Mouse (Mus musculus) MEL (cell line): ENCODE data around the gene Nup62. TPM values are rescaled to one million over a fixed set of nuclear protein-coding genes. Genes with fewer than 3 reads are reported as not detected.

Source experiments
- DNase-seq: peaks from one replicate; pipeline ENCODE4 v3.0.0; 2011; ENCODE audit warnings: low read depth, low spot score
- H3K27ac ChIP-seq: 2 replicates; pipeline ENCODE4 v1.5.1; 2012; ENCODE audit warnings: low read depth, mild to moderate bottlenecking, control low read depth, low read length, moderate library complexity; ENCODE audit not compliant: control insufficient read depth
- H3K27me3 ChIP-seq, 2 experiments: fragments of 150-350 bp in 1 of 2; sonication (generic) in 1 of 2; 2 replicates each; pipeline ENCODE4 v1.6.1; 2012; ENCODE audit warnings: low read length in 2 of 2, mild to moderate bottlenecking in 2 of 2, improper control_type of control experiment in 1 of 2, moderate library complexity in 1 of 2; ENCODE audit not compliant: insufficient read depth in 2 of 2, control insufficient read depth in 1 of 2
- H3K36me3 ChIP-seq, 2 experiments: 2 replicates each; pipeline ENCODE4 v1.6.1; 2012 to 2014; ENCODE audit warnings: low read length in 2 of 2, improper control_type of control experiment in 1 of 2, inconsistent platforms in 1 of 2, mild to moderate bottlenecking in 1 of 2; ENCODE audit not compliant: insufficient read depth in 2 of 2, control insufficient read depth in 1 of 2
- H3K4me1 ChIP-seq, 2 experiments: fragments of 150-350 bp in 1 of 2; sonication (generic) in 1 of 2; 2 replicates each; pipeline ENCODE4 v1.6.1; 2012; ENCODE audit warnings: low read length in 2 of 2, improper control_type of control experiment in 1 of 2, mild to moderate bottlenecking in 1 of 2; ENCODE audit not compliant: insufficient read depth in 2 of 2, control insufficient read depth in 1 of 2
- H3K4me3 ChIP-seq, 2 experiments: fragments of 150-350 bp in 1 of 2; sonication (generic) in 1 of 2; 2 replicates each; pipeline ENCODE4 v1.5.1; 2012; ENCODE audit warnings: low read depth in 2 of 2, low read length in 2 of 2, mild to moderate bottlenecking in 2 of 2, moderate library complexity in 2 of 2, control low read depth in 1 of 2, improper control_type of control experiment in 1 of 2; ENCODE audit not compliant: control insufficient read depth in 1 of 2, insufficient read depth in 1 of 2
- H3K79me2 ChIP-seq: 2 replicates; pipeline ENCODE4 v1.6.1; 2012; ENCODE audit warnings: mild to moderate bottlenecking, low read length, moderate library complexity; ENCODE audit not compliant: control insufficient read depth, poor library complexity, insufficient read depth
- H3K9ac ChIP-seq: 2 replicates; pipeline ENCODE4 v1.6.1; 2012; ENCODE audit warnings: low read depth, mild to moderate bottlenecking, control low read depth, low read length, moderate library complexity; ENCODE audit not compliant: control insufficient read depth, poor library complexity, severe bottlenecking
- H3K9me3 ChIP-seq: fragments of 150-350 bp; sonication (generic); replicated peaks from 2 replicates; pipeline ENCODE4 v1.6.1; 2012; ENCODE audit warnings: mild to moderate bottlenecking, low read length, improper control_type of control experiment, moderate library complexity; ENCODE audit not compliant: insufficient read depth
- CHD2 ChIP-seq: IDR thresholded peaks from 2 replicates; pipeline ENCODE4 v1.6.1; 2011; ENCODE audit warnings: low read length, improper control_type of control experiment
- CTCF ChIP-seq, 3 experiments: IDR thresholded peaks in 2 of 3; conservative IDR thresholded peaks in 1 of 3; 2 replicates each; pipeline ENCODE4 v1.5.1; 2011 to 2012; ENCODE audit warnings: low read length in 3 of 3, low read depth in 2 of 3, mild to moderate bottlenecking in 2 of 3, improper control_type of control experiment in 1 of 3, inconsistent platforms in 1 of 3, mixed read lengths in 1 of 3, moderate library complexity in 1 of 3; ENCODE audit not compliant: control insufficient read depth in 1 of 3, insufficient read depth in 1 of 3, poor library complexity in 1 of 3, severe bottlenecking in 1 of 3
- E2F4 ChIP-seq: IDR thresholded peaks from 2 replicates; pipeline ENCODE4 v1.6.1; 2011; ENCODE audit warnings: low read depth, low read length, improper control_type of control experiment, borderline replicate concordance
- ELF1 ChIP-seq: IDR thresholded peaks from 2 replicates; pipeline ENCODE4 v1.6.1; 2014; ENCODE audit warnings: low read depth, mild to moderate bottlenecking, inconsistent platforms, low read length, improper control_type of control experiment, moderate library complexity
- ETS1 ChIP-seq: IDR thresholded peaks from 2 replicates; pipeline ENCODE4 v1.6.1; 2012; ENCODE audit warnings: low read depth, mild to moderate bottlenecking, inconsistent platforms, low read length, improper control_type of control experiment, moderate library complexity
- GABPA ChIP-seq: IDR thresholded peaks from 2 replicates; pipeline ENCODE4 v1.6.1; 2012; ENCODE audit warnings: low read depth, mild to moderate bottlenecking, inconsistent platforms, low read length, improper control_type of control experiment, moderate library complexity
- GATA1 ChIP-seq: IDR thresholded peaks from 2 replicates; pipeline ENCODE4 v1.6.1; 2011; ENCODE audit warnings: low read depth, low read length, improper control_type of control experiment
- JUND ChIP-seq: IDR thresholded peaks from 2 replicates; pipeline ENCODE4 v1.6.1; 2011; ENCODE audit warnings: low read depth, mild to moderate bottlenecking, improper control_type of control experiment, low read length
- KAT2A ChIP-seq: conservative IDR thresholded peaks from 2 replicates; pipeline ENCODE4 v1.6.1; 2012; ENCODE audit warnings: low read depth, low read length, improper control_type of control experiment, inconsistent platforms
- MAZ ChIP-seq: IDR thresholded peaks from 2 replicates; pipeline ENCODE4 v1.6.1; 2012; ENCODE audit warnings: low read depth, mild to moderate bottlenecking, inconsistent platforms, low read length, improper control_type of control experiment
- MEF2A ChIP-seq: IDR thresholded peaks from 2 replicates; pipeline ENCODE4 v1.6.1; 2014; ENCODE audit warnings: low read depth, mild to moderate bottlenecking, inconsistent platforms, low read length, improper control_type of control experiment; ENCODE audit not compliant: poor library complexity, insufficient replicate concordance, severe bottlenecking; ENCODE audit errors: extremely low read depth
- MXI1 ChIP-seq: IDR thresholded peaks from 2 replicates; pipeline ENCODE4 v1.6.1; 2011; ENCODE audit warnings: mild to moderate bottlenecking, low read depth, low read length, improper control_type of control experiment
- MYC ChIP-seq: IDR thresholded peaks from 2 replicates; pipeline ENCODE4 v1.6.1; 2011; ENCODE audit warnings: low read depth, mild to moderate bottlenecking, low read length, improper control_type of control experiment, moderate library complexity
- NELFE ChIP-seq: IDR thresholded peaks from 2 replicates; pipeline ENCODE4 v1.6.1; 2011; ENCODE audit warnings: low read depth, low read length, improper control_type of control experiment
- NRF1 ChIP-seq: IDR thresholded peaks from 2 replicates; pipeline ENCODE4 v1.6.1; 2014; ENCODE audit warnings: low read depth, mild to moderate bottlenecking, inconsistent platforms, low read length, improper control_type of control experiment, moderate library complexity; ENCODE audit not compliant: poor library complexity, insufficient read depth, severe bottlenecking
- POLR2A ChIP-seq, 2 experiments: IDR thresholded peaks; 2 replicates each; pipeline ENCODE4 v1.6.1; 2011 to 2012; ENCODE audit warnings: low read length in 2 of 2, mild to moderate bottlenecking in 2 of 2, control low read depth in 1 of 2, improper control_type of control experiment in 1 of 2, low read depth in 1 of 2, moderate library complexity in 1 of 2; ENCODE audit not compliant: control insufficient read depth in 1 of 2, insufficient read depth in 1 of 2, poor library complexity in 1 of 2
- POLR2AphosphoS2 ChIP-seq: IDR thresholded peaks from 2 replicates; pipeline ENCODE4 v1.6.1; 2011; ENCODE audit warnings: low read length, improper control_type of control experiment
- POLR2AphosphoS5 ChIP-seq: IDR thresholded peaks from 2 replicates; pipeline ENCODE4 v1.6.1; 2012; ENCODE audit warnings: low read depth, borderline replicate concordance, mild to moderate bottlenecking, inconsistent platforms, low read length, moderate library complexity, mixed read lengths
- RAD21 ChIP-seq: IDR thresholded peaks from 2 replicates; pipeline ENCODE4 v1.6.1; 2011; ENCODE audit warnings: mild to moderate bottlenecking, low read depth, low read length, improper control_type of control experiment
- SIN3A ChIP-seq: IDR thresholded peaks from 2 replicates; pipeline ENCODE4 v1.6.1; 2012; ENCODE audit warnings: low read length, improper control_type of control experiment, inconsistent platforms
- SMC3 ChIP-seq: IDR thresholded peaks from 2 replicates; pipeline ENCODE4 v1.6.1; 2011; ENCODE audit warnings: low read depth, low read length, improper control_type of control experiment
- TBP ChIP-seq: IDR thresholded peaks from 2 replicates; pipeline ENCODE4 v1.8.0; 2011; ENCODE audit warnings: low read depth, low read length, improper control_type of control experiment
- TCF12 ChIP-seq: IDR thresholded peaks from 2 replicates; pipeline ENCODE4 v1.6.1; 2014; ENCODE audit warnings: low read depth, mild to moderate bottlenecking, inconsistent platforms, low read length, improper control_type of control experiment, moderate library complexity
- UBTF ChIP-seq: IDR thresholded peaks from 2 replicates; pipeline ENCODE4 v1.6.1; 2012; ENCODE audit warnings: low read depth, mild to moderate bottlenecking, inconsistent platforms, low read length, improper control_type of control experiment, moderate library complexity, borderline replicate concordance; ENCODE audit not compliant: insufficient read depth
- ZC3H11A ChIP-seq: IDR thresholded peaks from 2 replicates; pipeline ENCODE4 v1.6.1; 2012; ENCODE audit warnings: low read depth, mild to moderate bottlenecking, inconsistent platforms, low read length, improper control_type of control experiment
- ZMIZ1 ChIP-seq: IDR thresholded peaks from 2 replicates; pipeline ENCODE4 v1.6.1; 2012; ENCODE audit warnings: low read depth, mild to moderate bottlenecking, inconsistent platforms, low read length, improper control_type of control experiment, moderate library complexity
- polyA plus RNA-seq, 2 experiments: library from polyadenylated mRNA; stranded (reverse) in 1 of 2; unstranded in 1 of 2; fragments of >175 nt in 1 of 2; fragments of >200 nt in 1 of 2; gene quantifications; 2 replicates each; pipeline versions ENCODE4 v1.2.1 to v1.2.4; 2012; ENCODE audit warnings: low replicate concordance in 2 of 2, low read depth in 1 of 2; ENCODE audit not compliant: insufficient read length in 2 of 2, insufficient read depth in 1 of 2, missing spikeins in 1 of 2
- total RNA-seq: library from RNA; depleted of rRNA; stranded (reverse); fragments of 300-350 nt; gene quantifications from 2 replicates; pipeline ENCODE4 v1.2.3, GENCODE M21; 2012

The Nup62 gene
- total and polyA plus RNA-seq, 3 experiments = 136 to 235 TPM; not detected in 1

GRCm38 (mm10) chr7:44816470-44817021, 658 bp downstream of the Nup62 start, which contains the start of gene Atf5:
Gene Atf5 (minus strand): TSS chr7:44816658.
- DNase-seq = peak; percentile 85
- Histone ChIP-seq H3K9ac (peak within 1 kb of the TSS; percentile 97), H3K27me3 (no peaks in the 10 kb centered on the region), H3K36me3 (peaks cover 8 to 41% of the 10 kb centered on the region in 2 experiments), H3K4me3 (peak within 1 kb of the TSS; percentile 87 to 94), H3K4me1 (peaks cover 25 to 46% of the 10 kb centered on the region in 2 experiments), H3K79me2 (peaks cover 61% of the 10 kb centered on the region), H3K27ac (peak within 1 kb of the TSS; percentile 93), H3K9me3 (no peaks in the 10 kb centered on the region)
- TF ChIP-seq POLR2A (IDR thresholded peaks at IDR 0.05; ENCODE audit: control insufficient read depth in 1 of 2, insufficient read depth in 1 of 2, low read depth in 1 of 2, low read length in 2 of 2, poor library complexity in 1 of 2) = peak; percentile 41 to 97
- TF ChIP-seq SMC3 = no peak
- TF ChIP-seq RAD21 = no peak
- TF ChIP-seq NRF1 = no peak
- peak; percentile 11; the same call in 1 of the 2 replicates for TF ChIP-seq KAT2A
- peak; percentile 7; the same call in 1 of the 2 replicates for TF ChIP-seq TBP
- no peak for TF ChIP-seq ZC3H11A
- TF ChIP-seq E2F4 = peak; percentile 4; the same call in 1 of the 2 replicates
- TF ChIP-seq GATA1 = peak; percentile 26; the same call in 1 of the 2 replicates
- TF ChIP-seq MXI1 = peak; percentile 69
- TF ChIP-seq JUND = no peak
- no peak for TF ChIP-seq ZMIZ1
- peak; percentile 12; the same call in 1 of the 2 replicates for TF ChIP-seq MYC
- TF ChIP-seq ETS1 = no peak
- TF ChIP-seq MAZ = peak; percentile 7; the same call in 1 of the 2 replicates
- TF ChIP-seq CHD2 = no peak
- no peak for TF ChIP-seq UBTF
- TF ChIP-seq GABPA = no peak
- no peak for TF ChIP-seq MEF2A
- no peak for TF ChIP-seq POLR2AphosphoS5
- no peak; the same call in none of the 2 replicates for TF ChIP-seq POLR2AphosphoS2
- no peak for TF ChIP-seq ELF1
- TF ChIP-seq TCF12 = 0 out of 2 replicates have a peak, but pooled peaks have one; percentile 7
- peak; percentile 39 for TF ChIP-seq SIN3A
- TF ChIP-seq CTCF (IDR thresholded peaks at IDR 0.05 in 2 of 3, conservative IDR thresholded peaks at IDR 0.05 in 1 of 3; ENCODE audit: control insufficient read depth in 1 of 3, insufficient read depth in 1 of 3, low read depth in 2 of 3, low read length in 3 of 3, poor library complexity in 1 of 3, severe bottlenecking in 1 of 3) = no peak
- TF ChIP-seq NELFE = no peak
